Mouse (Mus musculus) testis, adult 2 months (tissue): ENCODE results near the gene Sept6. TPM values are rescaled to one million over a fixed set of nuclear protein-coding genes. Genes with fewer than 3 reads are reported as not detected.
A peak's percentile ranks its signal among the peaks of the same experiment; 100 is the strongest.
"Not testable (repeated sequence)": the region's sequence is repeated elsewhere in the genome, so short reads cannot be mapped to it uniquely, and the experiment has no call there.

ENCODE experiments used
- H3K27ac ChIP-seq: fragments of 200-500 bp; 2 replicates; pipeline ENCODE4 v1.5.1; 2012; ENCODE audit warnings: low read depth, low read length; ENCODE audit not compliant: control insufficient read depth, insufficient read depth
- H3K27me3 ChIP-seq: fragments of 200-500 bp; 2 replicates; pipeline ENCODE4 v1.6.1; 2012; ENCODE audit warnings: mild to moderate bottlenecking, low read length, moderate library complexity; ENCODE audit not compliant: control insufficient read depth, insufficient read depth
- H3K36me3 ChIP-seq: fragments of 200-500 bp; 2 replicates; pipeline ENCODE4 v1.6.1; 2012; ENCODE audit warnings: mild to moderate bottlenecking, low read length; ENCODE audit not compliant: control insufficient read depth, insufficient read depth
- H3K4me1 ChIP-seq: fragments of 200-500 bp; 2 replicates; pipeline ENCODE4 v1.6.1; 2012; ENCODE audit warnings: low read length; ENCODE audit not compliant: control insufficient read depth, insufficient read depth
- H3K4me3 ChIP-seq: fragments of 200-500 bp; 2 replicates; pipeline ENCODE4 v1.5.1; 2012; ENCODE audit warnings: low read depth, mild to moderate bottlenecking, low read length, moderate library complexity, mixed read lengths; ENCODE audit not compliant: control insufficient read depth
- CTCF ChIP-seq: fragments of 200-500 bp; IDR thresholded peaks from 2 replicates; pipeline ENCODE4 v1.5.1; 2012; ENCODE audit warnings: low read depth, mild to moderate bottlenecking, inconsistent platforms, low read length, moderate library complexity; ENCODE audit not compliant: control insufficient read depth, insufficient read depth, insufficient replicate concordance
- POLR2A ChIP-seq: fragments of 200-500 bp; IDR thresholded peaks from 2 replicates; pipeline ENCODE4 v1.6.1; 2012; ENCODE audit warnings: low read depth, mild to moderate bottlenecking, inconsistent platforms, low read length, moderate library complexity; ENCODE audit not compliant: control insufficient read depth
- polyA plus RNA-seq: library from polyadenylated mRNA; depleted of rRNA; stranded (reverse); fragments of >200 nt; gene quantifications from 2 replicates; pipeline ENCODE4 v1.2.3, GENCODE M21; 2012

Gene Sept6
- polyA plus RNA-seq, 1 experiment, result 17.9 TPM

GRCm38 (mm10) chrX:36902321-36903114 is 89.1 kb downstream of the Sept6 start, which contains the start of gene Nkrf:
TSS of gene Nkrf (minus strand) at chrX:36902899.
- no peaks in the 10 kb centered on the region for H3K36me3 ChIP-seq
- H3K27me3 ChIP-seq, result no peaks in the 10 kb centered on the region
- H3K4me1 ChIP-seq, result 0 out of 2 replicates have a peak, but pooled peaks cover 3% of the 10 kb centered on the region
- peak within 1 kb of the TSS; percentile 74 for H3K27ac ChIP-seq
- H3K4me3 ChIP-seq, result peak within 1 kb of the TSS; percentile 86
- TF ChIP-seq POLR2A (no peak), CTCF (no peak)

DNA sequence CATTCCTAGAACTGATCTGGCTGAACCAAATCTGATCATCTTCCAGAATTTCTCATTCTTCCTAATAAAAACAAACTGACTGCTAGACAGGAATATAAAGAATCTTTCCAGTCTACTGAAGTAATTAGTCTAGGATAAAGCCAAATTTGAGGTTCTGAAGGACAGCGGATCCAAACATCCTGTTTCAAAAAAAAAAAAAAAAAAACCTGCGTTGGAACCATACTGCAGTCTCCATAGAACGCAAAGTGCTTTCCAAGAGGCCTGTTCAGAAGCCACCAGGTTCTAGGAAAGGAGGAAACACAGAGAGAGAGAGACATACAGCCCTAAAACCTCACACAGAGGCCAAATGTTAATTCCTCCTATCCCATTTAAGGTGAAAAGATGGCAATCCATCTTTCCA is 89.9 kb downstream of the Sept6 start:
- H3K27me3 ChIP-seq, result no peaks in the 10 kb centered on the region
- TF ChIP-seq POLR2A (no peak), CTCF (no peak)
- no peaks in the 10 kb centered on the region for H3K36me3 ChIP-seq
- H3K4me3 ChIP-seq, result peak overlapping the region; percentile 86; the same call in 1 of the 2 replicates
- H3K27ac ChIP-seq, result no peak overlapping the region
- H3K4me1 ChIP-seq, result 0 out of 2 replicates have a peak, but pooled peaks cover 3% of the 10 kb centered on the region

GRCm38 (mm10) chrX:36898931-36899330 is 92.7 kb downstream of the Sept6 start:
- not testable (repeated sequence) for H3K4me1 ChIP-seq, H3K27me3 ChIP-seq, H3K27ac ChIP-seq, H3K36me3 ChIP-seq, H3K4me3 ChIP-seq

GRCm38 (mm10) chrX:36884719-36885118 is 106.9 kb downstream of the Sept6 start:
- H3K4me3 ChIP-seq, result no peak overlapping the region
- no peak for TF ChIP-seq POLR2A
- TF ChIP-seq CTCF, result no peak
- no peaks in the 10 kb centered on the region for H3K36me3 ChIP-seq
- no peaks in the 10 kb centered on the region for H3K27me3 ChIP-seq
- no peak overlapping the region for H3K27ac ChIP-seq
- no peaks in the 10 kb centered on the region for H3K4me1 ChIP-seq

- H3K27ac ChIP-seq, result peak overlapping the region; percentile 74
Measured at GRCm38 (mm10) chrX:36874704-36875128, 116.9 kb downstream of the Sept6 start.

DNA sequence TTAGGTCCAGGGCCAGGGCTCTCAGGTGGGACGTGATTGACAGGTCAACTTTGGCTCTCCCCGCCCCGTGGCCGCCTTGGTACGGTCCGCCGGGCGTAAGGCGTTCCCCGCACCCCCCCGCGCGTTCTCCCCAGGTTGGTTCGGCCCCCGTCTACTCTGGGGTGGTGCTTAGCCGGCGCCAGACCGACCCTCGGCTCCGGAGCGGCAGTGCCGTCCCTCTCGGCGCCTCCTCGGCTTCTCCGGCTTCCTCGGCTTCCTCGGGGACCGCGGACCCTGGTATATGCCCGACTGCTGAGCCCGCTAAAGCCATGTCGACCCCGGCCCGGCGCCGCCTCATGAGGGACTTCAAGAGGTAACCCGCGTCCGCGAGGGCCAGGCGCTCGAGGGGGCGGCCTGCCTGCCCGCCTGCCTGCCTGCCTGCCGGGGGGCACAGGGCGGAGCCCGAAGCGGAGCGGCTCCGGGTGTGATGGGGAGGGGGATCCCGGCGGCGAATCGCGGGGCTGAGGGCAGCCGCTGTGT is 117.4 kb downstream of the Sept6 start:
- Histone ChIP-seq H3K36me3 (no peaks in the 10 kb centered on the region), H3K27ac (peak overlapping the region; percentile 66), H3K4me1 (no peaks in the 10 kb centered on the region; the same call in 1 of the 2 replicates), H3K4me3 (peak overlapping the region; percentile 90), H3K27me3 (no peaks in the 10 kb centered on the region)
- TF ChIP-seq CTCF (no peak), POLR2A (peak; percentile 81)

More at GRCm38 (mm10) chrX:36874704-36875128, 116.9 kb downstream of the Sept6 start:
- Histone ChIP-seq H3K27me3 (no peaks in the 10 kb centered on the region), H3K4me3 (peak overlapping the region; percentile 90), H3K4me1 (no peaks in the 10 kb centered on the region; the same call in 1 of the 2 replicates), H3K36me3 (no peaks in the 10 kb centered on the region)
- no peak for TF ChIP-seq CTCF

GRCm38 (mm10) chrX:36873765-36874164 is 117.8 kb downstream of the Sept6 start, which contains the start of the genes Ube2a and C330007P06Rik:
TSS of gene Ube2a (plus strand) at chrX:36873900.
TSS of gene C330007P06Rik (minus strand) at chrX:36874111.
- Histone ChIP-seq H3K27me3 (no peaks in the 10 kb centered on the region), H3K4me1 (no peaks in the 10 kb centered on the region; the same call in 1 of the 2 replicates), H3K27ac (peak within 1 kb of the TSS; percentile 74)

More at GRCm38 (mm10) chrX:36873765-36874164, 117.8 kb downstream of the Sept6 start, which contains the start of the genes Ube2a and C330007P06Rik:
- no peak for TF ChIP-seq POLR2A
- TF ChIP-seq CTCF, result no peak
- peak within 1 kb of the TSS; percentile 90 for H3K4me3 ChIP-seq
- H3K36me3 ChIP-seq, result no peaks in the 10 kb centered on the region
